Mouse (Mus musculus) intestine, embryonic 16.5 days (tissue): Measurements from ENCODE around the gene Uaca. TPM values are rescaled to one million over a fixed set of nuclear protein-coding genes. Genes with fewer than 3 reads are reported as not detected.

Experiments
- ATAC-seq: fragments of 200-750 bp; cut with Nextera tagmentation; 2 replicates; pipeline ENCODE4 v1.8.0; 2017; ENCODE audit warnings: moderate TSS enrichment, moderate library complexity
- H3K27ac ChIP-seq: fragments of 300-500 bp; sonication (generic); 2 replicates; pipeline ENCODE4 v1.5.1; 2014; ENCODE audit warnings: mild to moderate bottlenecking, low read length
- H3K27me3 ChIP-seq: fragments of 300-500 bp; sonication (generic); replicated peaks from 2 replicates; pipeline ENCODE4 v1.6.1; 2014; ENCODE audit warnings: low read length, control low read depth, mixed read lengths; ENCODE audit not compliant: control insufficient read depth, insufficient read depth
- H3K36me3 ChIP-seq: fragments of 300-500 bp; sonication (generic); 2 replicates; pipeline ENCODE4 v1.6.1; 2014; ENCODE audit warnings: low read length, control low read depth; ENCODE audit not compliant: control insufficient read depth, insufficient read depth
- H3K4me1 ChIP-seq: fragments of 300-500 bp; sonication (generic); 2 replicates; pipeline ENCODE4 v1.6.1; 2014; ENCODE audit warnings: low read length, control low read depth, mixed read lengths; ENCODE audit not compliant: control insufficient read depth, insufficient read depth
- H3K4me2 ChIP-seq: fragments of 300-500 bp; sonication (generic); 2 replicates; pipeline ENCODE4 v1.6.1; 2014; ENCODE audit warnings: low read depth, low read length, control low read depth
- H3K4me3 ChIP-seq: fragments of 300-500 bp; sonication (generic); 2 replicates; pipeline ENCODE4 v1.5.1; 2014; ENCODE audit warnings: mild to moderate bottlenecking, low read length
- H3K9ac ChIP-seq: fragments of 300-500 bp; sonication (generic); 2 replicates; pipeline ENCODE4 v1.6.1; 2014; ENCODE audit warnings: low read depth, low read length
- H3K9me3 ChIP-seq: fragments of 300-500 bp; sonication (generic); 2 replicates; pipeline ENCODE4 v1.6.1; 2016; ENCODE audit warnings: low read length, control low read depth; ENCODE audit not compliant: control insufficient read depth
- WGBS: fragments of 180-500 bp; shearing (Covaris S2); extraction: QIAGEN DNeasy Blood & Tissue Kit; methylation state at CpG from one replicate; pipeline ENCODE4 v1.1.7; 2014; 5-methylcytosine and 5-hydroxymethylcytosine counted together
- polyA plus RNA-seq: library from polyadenylated mRNA; unstranded; fragments of >200 nt; fragmentation: Nextera tagmentation; extraction: Ambion mirVana; gene quantifications from 2 replicates; pipeline ENCODE4 v1.2.1, GENCODE M21; 2015

Uaca gene
- polyA plus RNA-seq, 1 experiment from 2014 or later: 56.8 TPM

- Histone ChIP-seq H3K27me3 (no peaks in the 10 kb centered on the region), H3K4me3 (no peak overlapping the region), H3K36me3 (no peaks in the 10 kb centered on the region), H3K9ac (no peak overlapping the region), H3K9me3 (no peaks in the 10 kb centered on the region), H3K27ac (no peak overlapping the region), H3K4me2 (no peak overlapping the region), H3K4me1 (peaks cover 23% of the 10 kb centered on the region)
- ATAC-seq: no peak
- WGBS: 84% methylated on average over 5 of the region's 5 CpGs
These were observed 104.1 kb downstream of the Uaca start for GRCm38 (mm10) chr9:60898291-60899020.

DNA sequence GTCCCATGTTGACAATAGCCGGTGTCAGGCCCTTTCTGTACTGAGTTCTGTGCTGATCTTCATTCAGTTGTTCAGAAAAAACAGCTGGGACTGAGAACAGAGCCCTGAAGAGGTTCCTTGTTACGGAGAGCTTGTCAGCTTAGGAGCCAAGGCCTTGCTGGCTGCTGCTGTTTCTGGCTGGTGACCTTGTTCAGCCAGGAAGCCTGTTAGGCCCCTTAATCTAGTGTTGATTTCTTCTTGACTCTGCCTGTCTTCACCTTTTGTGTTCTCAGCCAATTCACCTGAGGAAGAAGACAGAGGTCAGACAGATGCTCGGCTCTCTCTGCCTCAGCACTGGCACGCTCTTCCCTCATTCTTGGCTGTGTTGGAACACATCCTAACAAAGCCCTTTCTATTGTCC, 104.9 kb downstream of the Uaca start:
- H3K27ac ChIP-seq: 0 out of 2 replicates have a peak overlapping the region, but pooled peaks have one; percentile 2
- H3K4me1 ChIP-seq: peaks cover 23% of the 10 kb centered on the region
- no peak overlapping the region for H3K9ac ChIP-seq
- no peaks in the 10 kb centered on the region for H3K36me3 ChIP-seq
- no peak overlapping the region for H3K4me3 ChIP-seq
- H3K9me3 ChIP-seq: no peaks in the 10 kb centered on the region
- no peak overlapping the region for H3K4me2 ChIP-seq
- WGBS: 54% methylated on average over 4 of the region's 4 CpGs
- ATAC-seq: no peak
- H3K27me3 ChIP-seq: no peaks in the 10 kb centered on the region

GRCm38 (mm10) chr9:60899797-60900459, 105.6 kb downstream of the Uaca start:
- 35% methylated on average over 3 of the region's 3 CpGs for WGBS
- Histone ChIP-seq H3K9me3 (no peaks in the 10 kb centered on the region), H3K4me1 (peaks cover 23% of the 10 kb centered on the region), H3K27ac (peak overlapping the region; percentile 17; the same call in 1 of the 2 replicates), H3K4me3 (no peak overlapping the region), H3K9ac (no peak overlapping the region), H3K36me3 (no peaks in the 10 kb centered on the region), H3K27me3 (no peaks in the 10 kb centered on the region), H3K4me2 (no peak overlapping the region)
- peak; percentile 58; the same call in 1 of the 2 replicates for ATAC-seq

DNA sequence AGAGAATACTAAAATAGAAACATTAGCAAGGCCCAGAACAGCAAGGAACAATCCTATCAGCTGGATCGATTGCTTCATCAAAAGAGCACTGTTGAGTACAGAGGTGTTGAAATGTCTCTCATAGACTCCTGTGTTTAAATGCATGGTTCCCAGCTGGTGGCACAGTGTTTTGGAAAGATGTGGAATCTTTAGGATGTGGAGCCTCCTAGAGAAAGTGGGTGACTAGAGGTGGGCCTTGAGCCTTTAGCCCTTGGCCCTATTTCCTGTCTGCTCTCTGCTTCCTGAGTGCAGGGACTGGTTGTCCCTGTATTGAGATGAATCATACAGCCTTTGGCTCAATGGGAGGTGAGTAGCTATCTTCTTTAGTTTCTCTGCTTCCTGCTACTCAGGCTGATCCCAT, 117.9 kb downstream of the Uaca start:
- no peak overlapping the region for H3K4me3 ChIP-seq
- H3K27me3 ChIP-seq: no peaks in the 10 kb centered on the region
- H3K4me2 ChIP-seq: no peak overlapping the region
- no peaks in the 10 kb centered on the region for H3K36me3 ChIP-seq
- 95% methylated on average over 1 of the region's 1 CpGs for WGBS
- no peaks in the 10 kb centered on the region for H3K4me1 ChIP-seq
- no peaks in the 10 kb centered on the region for H3K9me3 ChIP-seq
- ATAC-seq: no peak
- no peak overlapping the region for H3K9ac ChIP-seq
- H3K27ac ChIP-seq: no peak overlapping the region

GRCm38 (mm10) chr9:60913626-60914025, 119.3 kb downstream of the Uaca start:
- Histone ChIP-seq H3K9me3 (no peaks in the 10 kb centered on the region), H3K27me3 (no peaks in the 10 kb centered on the region), H3K4me1 (no peaks in the 10 kb centered on the region), H3K9ac (no peak overlapping the region), H3K36me3 (no peaks in the 10 kb centered on the region), H3K4me3 (no peak overlapping the region), H3K4me2 (no peak overlapping the region), H3K27ac (no peak overlapping the region)
- 82% methylated on average over 3 of the region's 3 CpGs for WGBS
- no peak for ATAC-seq

- Histone ChIP-seq H3K27me3 (no peaks in the 10 kb centered on the region), H3K4me1 (peaks cover 11% of the 10 kb centered on the region), H3K4me3 (no peak overlapping the region), H3K4me2 (0 out of 2 replicates have a peak overlapping the region, but pooled peaks have one; percentile 0), H3K9me3 (no peaks in the 10 kb centered on the region), H3K9ac (no peak overlapping the region; the same call in 1 of the 2 replicates), H3K36me3 (no peaks in the 10 kb centered on the region), H3K27ac (peak overlapping the region; percentile 39; the same call in 1 of the 2 replicates)
- WGBS: 50% methylated on average over 8 of the region's 8 CpGs
- ATAC-seq: 0 out of 2 replicates have a peak, but pooled peaks have one; percentile 31
These were observed 125.8 kb downstream of the Uaca start for GRCm38 (mm10) chr9:60919936-60920672.

DNA sequence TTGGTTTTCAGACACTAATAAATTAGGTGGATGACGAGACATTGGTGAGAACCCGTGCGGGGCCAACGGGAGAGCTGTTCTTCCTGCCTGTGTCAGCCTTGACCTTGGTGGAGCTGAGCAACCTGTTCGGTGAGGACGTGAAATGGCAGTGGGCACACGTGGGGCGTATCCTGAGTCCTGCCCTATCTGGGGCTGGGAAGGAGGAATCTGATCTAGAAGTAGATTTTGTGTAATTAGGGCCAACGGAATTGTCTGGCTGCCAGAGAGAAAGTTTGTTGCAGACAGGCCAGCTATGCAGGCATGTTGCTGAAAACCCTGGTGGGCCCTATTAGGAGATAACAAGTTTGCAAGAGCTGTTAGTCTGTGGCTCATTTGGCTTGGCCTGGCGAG, 126.3 kb downstream of the Uaca start:
- peak; percentile 67 for ATAC-seq
- H3K4me2 ChIP-seq: 0 out of 2 replicates have a peak overlapping the region, but pooled peaks have one; percentile 0
- peak overlapping the region; percentile 39; the same call in 1 of the 2 replicates for H3K27ac ChIP-seq

GRCm38 (mm10) chr9:60921287-60921686, 126.9 kb downstream of the Uaca start:
- no peak for ATAC-seq
- Histone ChIP-seq H3K36me3 (no peaks in the 10 kb centered on the region), H3K4me3 (no peak overlapping the region), H3K27ac (no peak overlapping the region), H3K27me3 (no peaks in the 10 kb centered on the region), H3K4me2 (no peak overlapping the region), H3K4me1 (peaks cover 13% of the 10 kb centered on the region), H3K9me3 (no peaks in the 10 kb centered on the region), H3K9ac (no peak overlapping the region)
- 82% methylated on average over 4 of the region's 4 CpGs for WGBS

More for the DNA sequence above, 126.3 kb downstream of the Uaca start:
- Histone ChIP-seq H3K4me1 (peaks cover 11% of the 10 kb centered on the region), H3K9ac (no peak overlapping the region), H3K4me3 (no peak overlapping the region), H3K27me3 (no peaks in the 10 kb centered on the region), H3K36me3 (no peaks in the 10 kb centered on the region), H3K9me3 (no peaks in the 10 kb centered on the region)
- WGBS: 36% methylated on average over 10 of the region's 10 CpGs

DNA sequence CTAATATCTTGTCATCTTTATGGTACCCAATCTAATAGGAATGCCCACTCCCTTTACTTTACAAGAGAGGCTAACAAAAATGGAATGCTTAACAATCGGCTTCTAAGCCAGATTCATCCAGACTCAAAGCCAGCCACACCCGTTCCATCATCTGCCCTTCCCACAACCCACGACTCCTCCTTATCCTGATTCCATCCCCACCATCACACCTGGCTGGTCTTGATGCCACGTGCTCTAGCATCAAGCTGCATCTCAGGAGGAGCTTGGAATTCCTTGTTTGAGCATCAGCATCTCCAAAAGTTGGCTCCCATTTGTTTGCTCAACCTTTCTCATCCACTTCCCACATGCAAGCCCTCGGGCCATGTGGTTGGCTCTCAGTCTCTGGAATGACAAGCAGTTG, 127.5 kb downstream of the Uaca start:
- no peaks in the 10 kb centered on the region for H3K9me3 ChIP-seq
- ATAC-seq: no peak

More for the DNA sequence above, 127.5 kb downstream of the Uaca start:
- H3K4me1 ChIP-seq: peaks cover 14% of the 10 kb centered on the region
- H3K4me3 ChIP-seq: no peak overlapping the region
- H3K27ac ChIP-seq: no peak overlapping the region
- no peaks in the 10 kb centered on the region for H3K36me3 ChIP-seq
- H3K27me3 ChIP-seq: no peaks in the 10 kb centered on the region
- no peak overlapping the region for H3K9ac ChIP-seq
- no peak overlapping the region for H3K4me2 ChIP-seq
- WGBS: 79% methylated on average over 5 of the region's 5 CpGs
